In genomic region chr6:83145805-83146204, GRCm38 (mm10) we compare ENCODE assay signal across 1 mouse cellular context.
TF ChIP-seq lines count a peak whose summit lies in the region.

No protein-coding gene starts in this region.

TF ChIP-seq in myocyte, 11 proteins besides CTCF, POLR2A, EP300 and RAD21:
- no peak for TF ChIP-seq POLR2AphosphoS2 (IDR thresholded peaks at IDR 0.05; ENCODE audit: insufficient read length, low read depth)
- TF ChIP-seq CEBPB (IDR thresholded peaks at IDR 0.05; ENCODE audit: insufficient read depth, poor library complexity, severe bottlenecking): no peak
- TF ChIP-seq TCF12 (IDR thresholded peaks at IDR 0.05; ENCODE audit: insufficient read depth, poor library complexity, severe bottlenecking): no peak
- no peak for TF ChIP-seq MYOG (IDR thresholded peaks at IDR 0.05; ENCODE audit: control insufficient read depth in 1 of 3, insufficient read depth in 1 of 3, insufficient read length in 2 of 3, low read depth in 2 of 3)
- no peak for TF ChIP-seq TCF3 (IDR thresholded peaks at IDR 0.05; ENCODE audit: insufficient read length, low read depth)
- no peak for TF ChIP-seq MYOD1 (IDR thresholded peaks at IDR 0.05; ENCODE audit: control insufficient read depth in 1 of 3, insufficient read length in 2 of 3, low read depth in 2 of 3)
- TF ChIP-seq MAX (IDR thresholded peaks at IDR 0.05; ENCODE audit: low read depth): no peak
- TF ChIP-seq USF1 (IDR thresholded peaks at IDR 0.05; ENCODE audit: low read depth): no peak
- TF ChIP-seq SRF (IDR thresholded peaks at IDR 0.05; ENCODE audit: control insufficient read depth, insufficient read length, low read depth): no peak
- TF ChIP-seq REST (IDR thresholded peaks at IDR 0.05; ENCODE audit: insufficient read depth, insufficient read length): no peak
- no peak for TF ChIP-seq E2F4 (IDR thresholded peaks at IDR 0.05; ENCODE audit: insufficient read depth)
